Comparison of ENCODE assay signal across 21 mouse cellular contexts in genomic region chr1:136363035-136363434, GRCm38 (mm10). TPM values are rescaled to one million over a fixed set of nuclear protein-coding genes. Genes with fewer than 3 reads are reported as not detected.
DNase-seq lines count a peak whose midpoint lies in the region; ATAC-seq and TF ChIP-seq lines count a peak whose summit lies in the region.
"Had no signal": no experiment of that assay in that cellular context is flagged by ENCODE, and none has a peak within 500 bp of the region (broad histone marks: within the 10 kb centered on the region; RNA-seq: fewer than 3 reads in every experiment).

No protein-coding gene starts in this region.

- no peak for TF ChIP-seq EP300 in stomach, postnatal 0 days (optimal IDR thresholded peaks at IDR 0.05)

- peak overlapping the region; percentile 2; the same call in 1 of the 2 replicates for H3K27ac ChIP-seq in hindbrain, embryonic 16.5 days (ENCODE audit: low read depth, low read length)
- no peak overlapping the region for H3K27ac ChIP-seq in hindbrain, embryonic 14.5 days
- peak overlapping the region; percentile 33; the same call in 1 of the 2 replicates for H3K27ac ChIP-seq in neural tube, embryonic 15.5 days (replicated peaks)
- H3K27ac ChIP-seq in forebrain, embryonic 16.5 days (ENCODE audit: low read length), result peak overlapping the region; percentile 39; the same call in 1 of the 2 replicates
- peak overlapping the region; percentile 20; the same call in 1 of the 2 replicates for H3K27ac ChIP-seq in stomach, postnatal 0 days (replicated peaks)
- H3K27ac ChIP-seq: heart, adult 2 months; intestine, embryonic 15.5 days had no signal

- no peak for TF ChIP-seq CTCF in stomach, postnatal 0 days (IDR thresholded peaks at IDR 0.05; ENCODE audit: low read depth)

- DNase-seq in hindbrain, embryonic 14.5 days (ENCODE audit: low spot score), result no peak
- DNase-seq in neural tube, embryonic 10.5 days (ENCODE audit: extremely low spot score, low spot score), result no peak
- DNase-seq in stomach, postnatal 0 days (ENCODE audit: low spot score), result no peak
- DNase-seq in adrenal gland, postnatal 25 days, result no peak
- no peak for DNase-seq in kidney, postnatal 25 days
- DNase-seq: adrenal gland, postnatal 36 days; B cell, adult 2 months; cerebellum, postnatal 25 days; gastrocnemius, postnatal 14 days; heart, adult 2 months; heart, postnatal 4 days; kidney, adult 9 months; kidney, postnatal 36 days; lung, embryonic 14.5 days; lung, postnatal 36 days; thymus, postnatal 25 days had no signal

- no peaks in the 10 kb centered on the region for H3K27me3 ChIP-seq in hindbrain, embryonic 16.5 days (replicated peaks; ENCODE audit: control insufficient read depth, insufficient read depth, low read length)
- H3K27me3 ChIP-seq in hindbrain, embryonic 14.5 days (ENCODE audit: control insufficient read depth, insufficient read depth, low read length), result no peaks in the 10 kb centered on the region
- no peaks in the 10 kb centered on the region for H3K27me3 ChIP-seq in neural tube, embryonic 15.5 days (replicated peaks)
- no peaks in the 10 kb centered on the region for H3K27me3 ChIP-seq in forebrain, embryonic 16.5 days (replicated peaks; ENCODE audit: control insufficient read depth, insufficient read depth, low read length)
- H3K27me3 ChIP-seq in stomach, postnatal 0 days (ENCODE audit: control insufficient read depth, insufficient read depth, low read length), result no peaks in the 10 kb centered on the region

- H3K9ac ChIP-seq in hindbrain, embryonic 16.5 days (ENCODE audit: low read depth, low read length), result no peak overlapping the region
- no peak overlapping the region for H3K9ac ChIP-seq in hindbrain, embryonic 14.5 days
- H3K9ac ChIP-seq in neural tube, embryonic 15.5 days (replicated peaks), result no peak overlapping the region
- H3K9ac ChIP-seq in forebrain, embryonic 16.5 days (replicated peaks; ENCODE audit: low read depth, low read length), result no peak overlapping the region
- H3K9ac ChIP-seq in stomach, postnatal 0 days (ENCODE audit: low read length), result no peak overlapping the region
- H3K9ac ChIP-seq: intestine, embryonic 15.5 days; liver, embryonic 12.5 days; lung, embryonic 14.5 days had no signal

- H3K36me3 ChIP-seq in hindbrain, embryonic 16.5 days (ENCODE audit: control insufficient read depth, insufficient read depth, low read length), result no peaks in the 10 kb centered on the region
- no peaks in the 10 kb centered on the region for H3K36me3 ChIP-seq in hindbrain, embryonic 14.5 days (replicated peaks; ENCODE audit: control insufficient read depth, insufficient read depth)
- no peaks in the 10 kb centered on the region for H3K36me3 ChIP-seq in neural tube, embryonic 15.5 days
- H3K36me3 ChIP-seq in forebrain, embryonic 16.5 days (ENCODE audit: control insufficient read depth, insufficient read depth), result no peaks in the 10 kb centered on the region
- no peaks in the 10 kb centered on the region for H3K36me3 ChIP-seq in stomach, postnatal 0 days (ENCODE audit: control insufficient read depth, insufficient read depth, low read length)
- H3K36me3 ChIP-seq: intestine, embryonic 15.5 days; liver, embryonic 12.5 days had no signal

- WGBS in hindbrain, embryonic 16.5 days, result 58% methylated on average over 6 of the region's 6 CpGs
- 64% methylated on average over 6 of the region's 6 CpGs for WGBS in hindbrain, embryonic 14.5 days
- WGBS in neural tube, embryonic 15.5 days, result 62% methylated on average over 6 of the region's 6 CpGs
- WGBS in forebrain, embryonic 16.5 days, result 29% methylated on average over 6 of the region's 6 CpGs
- WGBS in stomach, postnatal 0 days, result 68% methylated on average over 6 of the region's 6 CpGs

- no peaks in the 10 kb centered on the region; the same call in 1 of the 2 replicates for H3K4me1 ChIP-seq in hindbrain, embryonic 16.5 days (ENCODE audit: control insufficient read depth, insufficient read depth, low read depth, low read length)
- H3K4me1 ChIP-seq in hindbrain, embryonic 14.5 days (replicated peaks; ENCODE audit: control insufficient read depth, insufficient read depth, low read length), result no peaks in the 10 kb centered on the region
- peaks cover 16% of the 10 kb centered on the region for H3K4me1 ChIP-seq in neural tube, embryonic 15.5 days
- H3K4me1 ChIP-seq in forebrain, embryonic 16.5 days (replicated peaks; ENCODE audit: control insufficient read depth, insufficient read depth, low read length), result peaks cover 18% of the 10 kb centered on the region
- H3K4me1 ChIP-seq in stomach, postnatal 0 days (replicated peaks; ENCODE audit: control insufficient read depth, insufficient read depth), result no peaks in the 10 kb centered on the region

- H3K9me3 ChIP-seq in hindbrain, embryonic 16.5 days (ENCODE audit: control insufficient read depth, low read length), result no peaks in the 10 kb centered on the region
- H3K9me3 ChIP-seq in hindbrain, embryonic 14.5 days (ENCODE audit: control insufficient read depth, low read length), result no peaks in the 10 kb centered on the region
- H3K9me3 ChIP-seq in neural tube, embryonic 15.5 days (replicated peaks), result no peaks in the 10 kb centered on the region
- no peaks in the 10 kb centered on the region for H3K9me3 ChIP-seq in forebrain, embryonic 16.5 days (ENCODE audit: control insufficient read depth, low read length)
- H3K9me3 ChIP-seq in stomach, postnatal 0 days (ENCODE audit: control insufficient read depth, low read length), result no peaks in the 10 kb centered on the region
- H3K9me3 ChIP-seq: intestine, embryonic 15.5 days; liver, embryonic 12.5 days had no signal

- H3K4me2 ChIP-seq in hindbrain, embryonic 16.5 days (ENCODE audit: low read length), result no peak overlapping the region
- H3K4me2 ChIP-seq in hindbrain, embryonic 14.5 days (replicated peaks), result no peak overlapping the region
- no peak overlapping the region for H3K4me2 ChIP-seq in neural tube, embryonic 15.5 days
- no peak overlapping the region for H3K4me2 ChIP-seq in forebrain, embryonic 16.5 days (ENCODE audit: low read length)
- no peak overlapping the region for H3K4me2 ChIP-seq in stomach, postnatal 0 days (replicated peaks; ENCODE audit: low read depth)
- H3K4me2 ChIP-seq: intestine, embryonic 15.5 days; liver, embryonic 12.5 days; lung, embryonic 14.5 days had no signal

- H3K4me3 ChIP-seq in hindbrain, embryonic 16.5 days (ENCODE audit: low read length), result no peak overlapping the region
- no peak overlapping the region for H3K4me3 ChIP-seq in hindbrain, embryonic 14.5 days (replicated peaks; ENCODE audit: low read length)
- no peak overlapping the region for H3K4me3 ChIP-seq in neural tube, embryonic 15.5 days (replicated peaks)
- no peak overlapping the region for H3K4me3 ChIP-seq in forebrain, embryonic 16.5 days (replicated peaks; ENCODE audit: low read length)
- H3K4me3 ChIP-seq in stomach, postnatal 0 days (ENCODE audit: low read depth, low read length), result no peak overlapping the region
- H3K4me3 ChIP-seq: heart, adult 2 months; intestine, embryonic 15.5 days; liver, embryonic 12.5 days had no signal

- ATAC-seq in hindbrain, embryonic 16.5 days, result 0 out of 2 replicates have a peak, but pooled peaks have one; percentile 32
- no peak for ATAC-seq in hindbrain, embryonic 14.5 days (ENCODE audit: low FRiP score)
- ATAC-seq in neural tube, embryonic 15.5 days (ENCODE audit: low FRiP score), result no peak
- ATAC-seq in forebrain, embryonic 16.5 days, result peak; percentile 50; the same call in 1 of the 2 replicates
- no peak for ATAC-seq in stomach, postnatal 0 days (ENCODE audit: low FRiP score, low TSS enrichment)
- ATAC-seq: intestine, embryonic 15.5 days; liver, embryonic 12.5 days had no signal

RNA-seq across cellular contexts. Expression of gene Camsap2, which starts 17.1 kb away (rescaled TPM):
- polyA plus RNA-seq in hindbrain, embryonic 16.5 days (2015; fragmentation: Nextera tagmentation; extraction: Ambion mirVana), result 23.6 and 25.8 TPM in 2 replicates
- 59.5 and 62.9 TPM in 2 replicates for polyA plus RNA-seq in hindbrain, embryonic 14.5 days (2014; fragmentation: Nextera tagmentation; extraction: Ambion mirVana)
- polyA plus RNA-seq in neural tube, embryonic 15.5 days (2015; fragmentation: Nextera tagmentation; extraction: Ambion mirVana), result 23.1 and 27.1 TPM in 2 replicates
- 30.8 and 32.0 TPM in 2 replicates for polyA plus RNA-seq in forebrain, embryonic 16.5 days (2015; fragmentation: Nextera tagmentation; extraction: Ambion mirVana)
- 8.9 and 9.5 TPM in 2 replicates for polyA plus RNA-seq in stomach, postnatal 0 days (2015; fragmentation: Nextera tagmentation; extraction: Ambion mirVana)
- total RNA-seq in adrenal gland, postnatal 25 days (2021), result 39.4 and 46.0 TPM in 2 replicates

RNA-seq across cellular contexts. Expression of gene Ddx59, which starts 52.0 kb away (rescaled TPM):
- 17.2 TPM in 2 replicates for polyA plus RNA-seq in hindbrain, embryonic 16.5 days (2015; fragmentation: Nextera tagmentation; extraction: Ambion mirVana)
- polyA plus RNA-seq in hindbrain, embryonic 14.5 days (2014; fragmentation: Nextera tagmentation; extraction: Ambion mirVana), result 16.4 and 16.5 TPM in 2 replicates
- 15.6 and 15.8 TPM in 2 replicates for polyA plus RNA-seq in neural tube, embryonic 15.5 days (2015; fragmentation: Nextera tagmentation; extraction: Ambion mirVana)
- polyA plus RNA-seq in forebrain, embryonic 16.5 days (2015; fragmentation: Nextera tagmentation; extraction: Ambion mirVana), result 17.2 and 19.0 TPM in 2 replicates
- polyA plus RNA-seq in stomach, postnatal 0 days (2015; fragmentation: Nextera tagmentation; extraction: Ambion mirVana), result 7.7 and 9.0 TPM in 2 replicates
- 10.4 and 15.7 TPM in 2 replicates for total RNA-seq in adrenal gland, postnatal 25 days (2021)

Comparison
In these comparisons a context has a peak if more than half of its experiments do, and no peak if none do; other contexts are left out.
1. ATAC-seq: peak in hindbrain, embryonic 16.5 days (single experiment) and forebrain, embryonic 16.5 days (single experiment); none in hindbrain, embryonic 14.5 days (single experiment), neural tube, embryonic 15.5 days (single experiment) and stomach, postnatal 0 days (single experiment).